In the genomic region with DNA sequence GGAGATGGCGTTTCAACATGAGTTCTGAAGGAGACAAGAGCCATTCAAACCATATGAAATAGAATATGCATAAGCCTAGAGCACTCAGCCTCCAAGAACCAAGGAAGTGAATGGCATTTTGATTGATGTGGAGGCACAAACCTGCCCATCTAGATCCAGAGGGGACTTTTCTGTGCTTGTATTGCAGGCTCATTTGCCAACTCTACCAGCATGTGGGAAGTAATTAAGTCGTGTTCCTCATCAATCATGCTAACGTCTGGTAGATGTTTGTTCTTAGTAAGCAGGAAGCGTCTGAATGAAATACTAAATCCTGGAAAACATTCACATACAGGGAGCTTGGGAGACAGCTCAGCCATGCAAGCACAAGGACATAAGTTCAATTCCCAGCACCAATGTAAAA, we compare ENCODE assay signal across 24 mouse cellular contexts.
"Had no signal": no experiment of that assay in that cellular context is flagged by ENCODE, and none has a peak within 500 bp of the region (broad histone marks: within the 10 kb centered on the region; RNA-seq: fewer than 3 reads in every experiment).

No protein-coding gene starts in this region.

- H3K9ac ChIP-seq: kidney, embryonic 15.5 days; limb, embryonic 13.5 days; liver, embryonic 12.5 days; liver, embryonic 15.5 days; lung, embryonic 15.5 days; midbrain, embryonic 13.5 days; neural tube, embryonic 12.5 days; neural tube, embryonic 15.5 days had no signal

- H3K27ac ChIP-seq: kidney, embryonic 15.5 days; limb, embryonic 10.5 days; limb, embryonic 13.5 days; liver, embryonic 12.5 days; liver, embryonic 15.5 days; lung, embryonic 15.5 days; midbrain, embryonic 10.5 days; midbrain, embryonic 13.5 days; neural tube, embryonic 12.5 days; neural tube, embryonic 15.5 days; stomach, postnatal 0 days had no signal

- ATAC-seq: liver, embryonic 12.5 days; midbrain, embryonic 13.5 days had no signal

- DNase-seq: kidney, postnatal 10 days; kidney, postnatal 36 days; liver; lung, adult 18-20 months; lung, postnatal 10 days; lung, postnatal 36 days; right cerebral cortex, adult 18-20 months; right cerebral cortex, postnatal 14 days; right cerebral cortex, postnatal 4 days; thymus, adult 2 months; thymus, postnatal 14 days; thymus, postnatal 4 days had no signal

- H3K4me1 ChIP-seq: kidney, embryonic 15.5 days; limb, embryonic 10.5 days; limb, embryonic 13.5 days; liver, embryonic 12.5 days; liver, embryonic 15.5 days; lung, embryonic 15.5 days; megakaryocyte, embryonic 14.5 days; midbrain, embryonic 10.5 days; midbrain, embryonic 13.5 days; neural tube, embryonic 12.5 days; neural tube, embryonic 15.5 days had no signal

- H3K4me2 ChIP-seq: kidney, embryonic 15.5 days; limb, embryonic 13.5 days; liver, embryonic 12.5 days; liver, embryonic 15.5 days; lung, embryonic 15.5 days; midbrain, embryonic 13.5 days; neural tube, embryonic 12.5 days; neural tube, embryonic 15.5 days had no signal

- H3K4me3 ChIP-seq: kidney, embryonic 15.5 days; limb, embryonic 10.5 days; limb, embryonic 13.5 days; liver, embryonic 12.5 days; liver, embryonic 15.5 days; lung, embryonic 15.5 days; megakaryocyte, embryonic 14.5 days; midbrain, embryonic 10.5 days; midbrain, embryonic 13.5 days; neural tube, embryonic 12.5 days; neural tube, embryonic 15.5 days had no signal

- H3K36me3 ChIP-seq: kidney, embryonic 15.5 days; limb, embryonic 10.5 days; limb, embryonic 13.5 days; liver, embryonic 12.5 days; liver, embryonic 15.5 days; lung, embryonic 15.5 days; midbrain, embryonic 10.5 days; midbrain, embryonic 13.5 days; neural tube, embryonic 12.5 days; neural tube, embryonic 15.5 days had no signal

- H3K9me3 ChIP-seq: kidney, embryonic 15.5 days; limb, embryonic 10.5 days; limb, embryonic 13.5 days; lung, embryonic 15.5 days; midbrain, embryonic 10.5 days; midbrain, embryonic 13.5 days; neural tube, embryonic 12.5 days; neural tube, embryonic 15.5 days had no signal

- H3K27me3 ChIP-seq: kidney, embryonic 15.5 days; limb, embryonic 13.5 days; liver, embryonic 12.5 days; liver, embryonic 15.5 days; lung, embryonic 15.5 days; megakaryocyte, embryonic 14.5 days; midbrain, embryonic 13.5 days; neural tube, embryonic 12.5 days; neural tube, embryonic 15.5 days had no signal
